Mouse (Mus musculus): ENCODE measurements around the gene Ccdc24. TPM values are rescaled to one million over a fixed set of nuclear protein-coding genes. Genes with fewer than 3 reads are reported as not detected.

The Ccdc24 gene
- total and polyA plus RNA-seq, 3 experiments: 0.19 to 0.36 TPM; not detected in 1

- TF ChIP-seq HCFC1 (IDR thresholded peaks at IDR 0.05; ENCODE audit: low read depth, low read length): no peak
- TF ChIP-seq MEF2A (IDR thresholded peaks at IDR 0.05; ENCODE audit: extremely low read depth, insufficient replicate concordance, low read depth, low read length, poor library complexity, severe bottlenecking): no peak
- TF ChIP-seq RCOR1 (IDR thresholded peaks at IDR 0.05; ENCODE audit: low read depth, low read length): no peak
- no peak for TF ChIP-seq ETS1 (IDR thresholded peaks at IDR 0.05; ENCODE audit: low read depth, low read length)
- TF ChIP-seq TCF12 (IDR thresholded peaks at IDR 0.05; ENCODE audit: low read depth, low read length): no peak
- no peak for TF ChIP-seq E2F4 (IDR thresholded peaks at IDR 0.05; ENCODE audit: borderline replicate concordance, low read depth, low read length)
- TF ChIP-seq KAT2A (conservative IDR thresholded peaks at IDR 0.05; ENCODE audit: low read depth, low read length): no peak
- no peak for TF ChIP-seq POLR2AphosphoS2 (IDR thresholded peaks at IDR 0.05; ENCODE audit: low read length)
- TF ChIP-seq ZNF384 (IDR thresholded peaks at IDR 0.05; ENCODE audit: low read depth, low read length): no peak
- no peak for TF ChIP-seq RAD21 (IDR thresholded peaks at IDR 0.05; ENCODE audit: low read depth, low read length)
- no peak for TF ChIP-seq TAL1 (IDR thresholded peaks at IDR 0.05; ENCODE audit: low read length)
- no peak for TF ChIP-seq USF2 (IDR thresholded peaks at IDR 0.05; ENCODE audit: borderline replicate concordance in 1 of 2, insufficient read depth in 1 of 2, low read depth in 1 of 2, low read length in 2 of 2)
- TF ChIP-seq CHD2 (IDR thresholded peaks at IDR 0.05; ENCODE audit: low read length): no peak
- no peak for TF ChIP-seq MYC (IDR thresholded peaks at IDR 0.05; ENCODE audit: low read depth, low read length)
- TF ChIP-seq SIN3A (IDR thresholded peaks at IDR 0.05; ENCODE audit: low read length): no peak
- TF ChIP-seq SMC3 (IDR thresholded peaks at IDR 0.05; ENCODE audit: low read depth, low read length): no peak
- TF ChIP-seq NRF1 (IDR thresholded peaks at IDR 0.05; ENCODE audit: insufficient read depth, low read depth, low read length, poor library complexity, severe bottlenecking): no peak
- no peak for TF ChIP-seq TBP (IDR thresholded peaks at IDR 0.05; ENCODE audit: low read depth, low read length)
- no peak for TF ChIP-seq MYB (IDR thresholded peaks at IDR 0.05; ENCODE audit: low read depth, low read length)
- Histone ChIP-seq H3K27me3 (ENCODE audit: control insufficient read depth in 1 of 2, insufficient read depth in 2 of 2, low read length in 2 of 2) (no peaks in the 10 kb centered on the region), H3K4me3 (ENCODE audit: control insufficient read depth in 1 of 2, insufficient read depth in 1 of 2, low read depth in 2 of 2, low read length in 2 of 2) (no peak overlapping the region), H3K9ac (ENCODE audit: control insufficient read depth, low read depth, low read length, poor library complexity, severe bottlenecking) (no peak overlapping the region), H3K4me1 (ENCODE audit: control insufficient read depth in 1 of 2, insufficient read depth in 2 of 2, low read length in 2 of 2) (no peaks in the 10 kb centered on the region), H3K79me2 (ENCODE audit: control insufficient read depth, insufficient read depth, low read length, poor library complexity) (no peaks in the 10 kb centered on the region), H3K9me3 (replicated peaks; ENCODE audit: insufficient read depth, low read length) (no peaks in the 10 kb centered on the region), H3K36me3 (ENCODE audit: control insufficient read depth in 1 of 2, insufficient read depth in 2 of 2, low read length in 2 of 2) (no peaks in the 10 kb centered on the region), H3K27ac (ENCODE audit: control insufficient read depth, low read depth, low read length) (no peak overlapping the region)
- no peak for DNase-seq (ENCODE audit: low read depth, low spot score)
Measured at GRCm38 (mm10) chr4:117878703-117879102, 6.3 kb upstream of the Ccdc24 start.

GRCm38 (mm10) chr4:117878301-117878700 is 5.9 kb upstream of the Ccdc24 start:
- DNase-seq (ENCODE audit: low read depth, low spot score): no peak
- Histone ChIP-seq H3K27ac (ENCODE audit: control insufficient read depth, low read depth, low read length) (no peak overlapping the region), H3K4me1 (ENCODE audit: control insufficient read depth in 1 of 2, insufficient read depth in 2 of 2, low read length in 2 of 2) (no peaks in the 10 kb centered on the region), H3K27me3 (ENCODE audit: control insufficient read depth in 1 of 2, insufficient read depth in 2 of 2, low read length in 2 of 2) (no peaks in the 10 kb centered on the region), H3K79me2 (ENCODE audit: control insufficient read depth, insufficient read depth, low read length, poor library complexity) (no peaks in the 10 kb centered on the region), H3K36me3 (ENCODE audit: control insufficient read depth in 1 of 2, insufficient read depth in 2 of 2, low read length in 2 of 2) (no peaks in the 10 kb centered on the region), H3K9ac (ENCODE audit: control insufficient read depth, low read depth, low read length, poor library complexity, severe bottlenecking) (no peak overlapping the region), H3K4me3 (ENCODE audit: control insufficient read depth in 1 of 2, insufficient read depth in 1 of 2, low read depth in 2 of 2, low read length in 2 of 2) (no peak overlapping the region), H3K9me3 (replicated peaks; ENCODE audit: insufficient read depth, low read length) (no peaks in the 10 kb centered on the region)
- TF ChIP-seq POLR2AphosphoS5 (IDR thresholded peaks at IDR 0.05; ENCODE audit: borderline replicate concordance, low read depth, low read length): no peak
- TF ChIP-seq MEF2A (IDR thresholded peaks at IDR 0.05; ENCODE audit: extremely low read depth, insufficient replicate concordance, low read depth, low read length, poor library complexity, severe bottlenecking): no peak
- TF ChIP-seq MAFK (IDR thresholded peaks at IDR 0.05; ENCODE audit: borderline replicate concordance, low read depth, low read length): no peak
- TF ChIP-seq USF1 (IDR thresholded peaks at IDR 0.05; ENCODE audit: low read depth, low read length): no peak
- TF ChIP-seq GATA1 (IDR thresholded peaks at IDR 0.05; ENCODE audit: low read depth, low read length): no peak
- TF ChIP-seq MAZ (IDR thresholded peaks at IDR 0.05; ENCODE audit: low read depth, low read length): no peak
- TF ChIP-seq UBTF (IDR thresholded peaks at IDR 0.05; ENCODE audit: borderline replicate concordance, insufficient read depth, low read depth, low read length): no peak
- TF ChIP-seq ZKSCAN1 (IDR thresholded peaks at IDR 0.05; ENCODE audit: low read depth, low read length): no peak
- TF ChIP-seq ZMIZ1 (IDR thresholded peaks at IDR 0.05; ENCODE audit: low read depth, low read length): no peak

All from MEL (cell line).